Mouse (Mus musculus) WW6 (cell line): ENCODE measurements at regions not wholly inside any gene's neighbourhood (a gene's known extent, or its start where the extent isn't known, plus 50 kb on each side); places are given as distances from the start of the nearest gene placed in this dataset.

Experiments
- DNase-seq: peaks from one replicate; pipeline ENCODE4 v3.0.0-alpha.2; 2013; ENCODE audit warnings: low read depth, low spot score

- no peak for DNase-seq
Observed at GRCm38 (mm10) chr14:46639116-46639826, 121.1 kb upstream of the Cdkn3 start.

GRCm38 (mm10) chr14:46638516-46638915 lies 121.8 kb upstream of the Cdkn3 start:
- DNase-seq, result no peak

- no peak for DNase-seq
Observed at GRCm38 (mm10) chr14:46637240-46637639, 123.1 kb upstream of the Cdkn3 start.

- no peak for DNase-seq
Observed at GRCm38 (mm10) chr14:46636364-46636763, 124.0 kb upstream of the Cdkn3 start.

- DNase-seq, result no peak
Observed at GRCm38 (mm10) chr14:46635322-46635721, 125.0 kb upstream of the Cdkn3 start.

- no peak for DNase-seq
Observed at GRCm38 (mm10) chr14:46634656-46635244, 125.6 kb upstream of the Cdkn3 start.

- DNase-seq, result no peak
Observed at GRCm38 (mm10) chr14:46634251-46634650, 126.1 kb upstream of the Cdkn3 start.

GRCm38 (mm10) chr14:46627690-46628089 lies 132.7 kb upstream of the Cdkn3 start:
- no peak for DNase-seq

- DNase-seq, result no peak
Observed at GRCm38 (mm10) chr14:46625760-46626159, 134.6 kb upstream of the Cdkn3 start.

GRCm38 (mm10) chr14:46623645-46624044 lies 136.7 kb upstream of the Cdkn3 start:
- DNase-seq, result no peak

GRCm38 (mm10) chr14:46616030-46616429 lies 144.3 kb upstream of the Cdkn3 start:
- DNase-seq, result no peak

- DNase-seq, result no peak
Observed at GRCm38 (mm10) chr14:46614936-46615335, 145.4 kb upstream of the Cdkn3 start.

GRCm38 (mm10) chr14:46613748-46614147 lies 146.6 kb upstream of the Cdkn3 start:
- DNase-seq, result no peak

GRCm38 (mm10) chr14:46613211-46613610 lies 147.1 kb upstream of the Cdkn3 start:
- no peak for DNase-seq

GRCm38 (mm10) chr14:46612584-46612983 lies 147.8 kb upstream of the Cdkn3 start:
- DNase-seq, result no peak

GRCm38 (mm10) chr14:46610926-46611325 lies 149.4 kb upstream of the Cdkn3 start:
- no peak for DNase-seq

- no peak for DNase-seq
Observed at GRCm38 (mm10) chr14:46610226-46610855, 150.0 kb upstream of the Cdkn3 start.

- DNase-seq, result no peak
Observed at GRCm38 (mm10) chr14:46606694-46607093, 153.6 kb upstream of the Cdkn3 start.

GRCm38 (mm10) chr14:46606037-46606436 lies 154.3 kb upstream of the Cdkn3 start:
- DNase-seq, result no peak

GRCm38 (mm10) chr14:46604886-46605531 lies 155.3 kb upstream of the Cdkn3 start:
- DNase-seq, result no peak

- no peak for DNase-seq
Observed at GRCm38 (mm10) chr14:46604156-46604885, 156.0 kb upstream of the Cdkn3 start.
